Mouse (Mus musculus) MEL-GATA-1-ER (cell line): ENCODE measurements around the gene Defb13.
"Not testable (repeated sequence)": the region's sequence is repeated elsewhere in the genome, so short reads cannot be mapped to it uniquely, and the experiment has no call there.

ENCODE experiments used
- DNase-seq: peaks from one replicate; pipeline ENCODE4 v3.0.0-alpha.2; 2012; ENCODE audit warnings: low read depth; ENCODE audit errors: extremely low read depth

Defb13 gene

DNA sequence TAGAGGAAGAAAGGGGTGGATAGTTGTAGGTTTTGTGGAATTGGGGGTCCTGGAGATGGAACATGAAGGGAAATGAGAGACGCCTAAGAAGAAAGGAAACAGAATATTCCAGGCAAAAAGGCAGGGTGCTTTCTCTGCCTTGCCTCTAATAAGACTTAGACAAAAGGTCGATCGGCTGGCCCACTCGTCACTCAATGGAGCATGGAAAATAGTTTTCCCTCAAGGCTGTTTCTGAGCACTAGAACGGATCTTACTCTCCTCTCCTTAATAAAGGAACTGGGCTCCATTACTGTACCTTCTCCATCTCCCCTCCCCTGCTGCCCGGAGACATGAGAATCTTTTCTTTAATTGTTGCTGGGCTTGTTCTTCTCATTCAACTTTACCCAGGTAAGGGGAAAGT, at the start of gene Defb13:
Gene Defb13, plus strand, starts transcription at position 301 of the 400 bp plus-strand sequence.
- no peak for DNase-seq

DNA sequence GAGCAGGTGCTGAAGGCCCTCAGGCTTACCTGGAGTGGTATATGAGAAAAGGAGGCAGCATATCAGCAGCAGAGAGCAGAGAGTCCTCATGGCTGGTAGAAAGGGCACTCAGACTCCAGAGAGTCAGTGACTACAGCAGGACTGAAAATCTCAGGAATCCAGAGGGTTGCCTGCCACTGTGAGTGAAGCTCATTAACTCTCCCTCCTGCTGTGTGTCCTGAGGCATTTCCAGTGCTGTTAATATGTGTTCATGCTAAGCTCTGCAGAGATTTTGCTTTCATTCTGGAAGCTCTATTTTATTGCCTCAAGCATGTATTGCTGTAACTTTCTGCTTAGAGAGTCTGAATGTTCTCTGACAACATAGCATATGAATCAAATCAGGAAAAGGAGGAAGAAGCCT, 40.3 kb upstream of the Defb13 start, which contains the start of gene Defb11:
Gene Defb11, minus strand, starts transcription at position 123 of the 400 bp plus-strand sequence.
- not testable (repeated sequence) for DNase-seq

DNA sequence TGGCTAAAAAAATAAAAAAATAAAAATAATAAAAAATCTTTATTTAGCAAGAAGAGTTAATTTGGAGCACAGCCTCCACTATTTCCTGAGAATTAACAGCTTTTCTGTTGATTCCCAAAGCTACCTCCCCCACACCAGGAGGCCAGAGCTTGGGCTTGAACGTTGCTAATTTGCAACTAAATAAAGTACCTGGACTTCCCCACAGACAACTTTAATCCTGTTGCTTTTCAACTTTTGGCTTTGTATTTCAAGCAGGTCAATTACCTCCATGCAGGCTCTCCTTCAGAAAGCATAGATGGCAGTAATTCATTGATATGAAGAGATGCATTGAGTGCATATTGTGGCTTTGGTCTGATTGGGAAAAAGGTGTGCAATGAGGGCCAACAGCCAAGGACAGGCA, 34.6 kb upstream of the Defb13 start:
- no peak for DNase-seq

DNA sequence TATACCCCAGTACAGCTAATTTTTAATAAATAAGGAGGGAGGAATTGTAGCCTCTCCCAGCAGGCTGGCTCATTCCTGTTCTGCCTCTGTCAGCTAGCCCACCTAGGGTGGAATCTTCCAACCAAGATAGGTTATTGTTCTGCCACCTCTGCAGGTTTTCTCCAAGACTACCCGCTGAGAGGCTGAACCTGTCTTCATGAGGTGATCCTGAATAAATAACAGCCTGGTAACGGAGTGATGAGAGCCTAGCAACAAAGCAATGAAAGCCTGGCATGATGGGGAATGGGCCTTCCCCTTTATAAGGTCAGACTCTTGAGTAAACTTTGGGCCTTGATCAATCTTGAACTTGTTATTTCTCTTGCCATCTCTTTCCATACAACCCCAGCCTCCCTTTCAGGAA, 34.0 kb upstream of the Defb13 start:
- DNase-seq = no peak

DNA sequence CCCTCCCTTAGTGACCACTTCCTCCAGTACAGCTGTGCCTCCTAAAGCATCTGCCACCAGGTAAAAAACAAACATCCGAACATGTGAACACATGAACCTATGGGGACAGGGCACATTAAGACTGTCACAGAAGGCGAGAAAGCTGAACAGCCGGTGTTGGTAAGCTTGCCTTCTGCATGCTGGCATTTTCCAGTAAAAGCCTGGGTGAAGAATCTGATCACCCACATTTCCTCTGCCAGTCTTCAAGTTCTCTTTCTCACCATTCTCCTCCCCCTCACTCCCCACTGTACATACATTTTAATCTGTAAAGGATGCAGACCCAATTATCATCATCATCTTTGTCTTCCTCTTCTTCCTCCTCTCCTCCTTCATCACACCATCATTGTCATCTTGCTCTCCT, 30.9 kb upstream of the Defb13 start:
- DNase-seq = no peak

DNA sequence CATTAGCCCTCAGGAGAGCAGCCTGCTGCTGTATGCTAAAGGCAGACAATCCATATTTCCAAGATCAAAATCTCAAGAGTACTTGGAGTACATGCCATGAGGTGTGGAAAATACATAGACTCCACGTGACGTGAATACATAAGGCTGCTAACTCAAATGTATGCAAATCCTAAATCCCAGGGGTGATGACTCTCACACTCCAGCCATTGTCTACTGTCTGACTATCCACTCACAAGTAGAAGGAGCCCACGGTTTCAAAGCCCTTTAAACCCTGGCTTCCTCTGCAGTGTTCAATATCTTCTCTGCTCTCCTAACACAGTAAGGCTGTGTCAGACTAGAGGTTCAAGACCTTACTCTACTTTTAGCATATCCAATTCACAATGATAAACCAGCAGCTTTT, 15.8 kb upstream of the Defb13 start:
- not testable (repeated sequence) for DNase-seq

DNA sequence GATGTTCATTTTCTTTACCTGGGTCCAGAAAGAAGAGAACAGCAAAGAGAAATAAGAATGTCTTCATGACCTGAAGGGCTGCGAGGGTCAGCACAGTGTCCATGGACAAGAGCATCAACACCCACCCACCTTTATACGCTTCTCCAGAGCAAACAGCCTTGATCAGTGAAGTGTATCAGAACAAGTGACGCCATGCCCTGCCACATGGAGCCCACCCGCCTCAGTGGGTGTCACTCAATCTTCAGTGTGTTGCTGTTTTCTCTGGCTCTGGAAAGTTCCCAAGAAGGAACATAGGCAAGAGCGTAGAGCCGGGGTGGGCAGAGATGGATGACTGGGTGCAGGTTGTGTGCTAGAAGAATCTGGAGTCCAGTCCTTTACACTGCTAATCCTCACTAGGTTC, 14.0 kb upstream of the Defb13 start, which contains the start of gene Defb15:
Gene Defb15, minus strand, starts transcription at position 101 of the 400 bp plus-strand sequence.
- DNase-seq = no peak

DNA sequence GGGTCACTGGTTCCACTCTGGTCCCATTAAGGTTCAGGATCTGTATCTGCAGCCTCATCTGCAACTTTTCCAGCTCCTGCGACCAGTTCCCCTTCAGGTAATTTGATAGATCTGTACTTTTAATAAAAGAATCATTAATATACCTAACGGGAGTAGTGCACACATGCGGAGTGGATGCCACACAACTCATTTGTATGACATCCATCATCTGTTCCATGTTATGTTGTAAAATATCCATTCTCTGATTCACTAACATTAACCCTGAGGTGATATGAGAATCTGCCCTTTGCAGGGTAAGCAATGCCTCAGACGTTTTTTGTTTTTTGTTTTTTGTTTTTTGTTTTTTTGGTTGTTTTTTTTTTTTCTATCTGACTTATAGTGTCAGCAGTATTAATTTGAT, 8.5 kb upstream of the Defb13 start, which contains the start of gene Defb35:
Gene Defb35, plus strand, starts transcription at position 301 of the 400 bp plus-strand sequence.
- not testable (repeated sequence) for DNase-seq

DNA sequence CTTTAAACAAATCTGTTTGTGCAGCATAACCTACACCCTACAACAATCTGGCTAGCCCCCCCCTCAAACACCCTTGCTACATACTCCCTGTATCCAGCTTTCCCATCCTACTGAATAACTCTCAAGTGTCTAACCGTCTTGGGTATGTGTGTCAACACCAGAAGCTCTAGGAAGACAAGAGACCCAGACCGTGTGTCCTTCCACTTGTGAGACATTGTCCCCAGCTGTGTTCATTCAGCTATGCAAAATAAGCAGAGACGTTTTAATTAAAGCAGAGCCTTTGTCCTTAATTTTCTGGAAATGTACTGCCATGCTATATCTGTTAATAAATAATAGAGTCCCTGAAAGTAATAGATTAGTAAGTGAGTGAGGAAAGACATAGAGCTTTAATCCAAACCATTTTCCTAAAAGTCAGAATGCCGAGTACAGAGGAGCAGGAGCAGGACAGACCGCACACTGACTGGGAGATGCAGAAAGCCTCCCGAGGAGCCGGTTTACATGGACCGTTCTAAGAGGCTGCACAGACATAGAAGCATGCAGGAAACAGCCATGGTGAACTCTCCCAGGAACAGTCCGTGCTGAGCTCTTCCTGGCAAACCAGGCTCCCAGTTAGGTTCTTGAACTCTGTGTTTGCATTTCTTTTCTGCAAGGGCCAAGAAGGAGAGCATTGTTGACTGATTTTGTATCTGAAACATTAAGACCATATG, 902 bp downstream of the Defb13 start:
- no peak for DNase-seq

DNA sequence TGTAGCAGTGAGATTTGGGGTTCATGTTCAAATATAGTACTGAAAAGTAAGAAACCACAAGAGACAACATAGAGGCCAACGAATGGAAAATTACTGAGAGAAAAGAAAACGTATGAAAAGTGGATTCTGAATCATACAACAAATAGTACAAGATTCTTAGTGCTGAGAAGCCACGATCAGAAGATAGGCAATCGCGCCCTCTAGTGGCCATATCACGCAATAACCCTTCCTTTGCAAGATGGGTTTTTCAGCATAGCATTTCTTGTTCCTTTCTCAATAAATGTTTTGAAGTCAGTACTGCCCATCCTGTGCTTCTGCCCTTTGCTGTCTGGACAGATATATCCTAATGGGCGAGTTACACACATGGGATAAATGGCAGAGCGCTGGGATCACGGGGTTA, 8.8 kb downstream of the Defb13 start:
- peak; percentile 25 for DNase-seq

DNA sequence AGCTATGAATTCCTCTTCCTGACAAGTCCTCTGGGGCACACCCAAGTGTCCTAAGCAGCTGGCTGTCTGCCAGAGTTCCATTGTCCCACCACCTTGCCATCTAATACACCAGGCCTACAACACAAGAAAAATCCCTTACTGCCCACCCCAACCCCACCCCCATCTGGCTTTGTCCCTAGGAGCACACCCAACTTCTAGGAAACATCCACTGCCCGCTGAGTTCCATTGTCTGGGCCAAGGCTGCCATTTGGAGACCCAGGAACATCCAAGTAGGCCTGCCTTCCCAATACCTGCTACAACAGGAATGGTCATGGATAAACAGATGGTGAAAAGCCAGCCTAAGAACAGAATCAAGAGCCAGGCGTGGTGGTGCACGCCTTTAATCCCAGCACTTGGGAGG, 9.8 kb downstream of the Defb13 start:
- no peak for DNase-seq

DNA sequence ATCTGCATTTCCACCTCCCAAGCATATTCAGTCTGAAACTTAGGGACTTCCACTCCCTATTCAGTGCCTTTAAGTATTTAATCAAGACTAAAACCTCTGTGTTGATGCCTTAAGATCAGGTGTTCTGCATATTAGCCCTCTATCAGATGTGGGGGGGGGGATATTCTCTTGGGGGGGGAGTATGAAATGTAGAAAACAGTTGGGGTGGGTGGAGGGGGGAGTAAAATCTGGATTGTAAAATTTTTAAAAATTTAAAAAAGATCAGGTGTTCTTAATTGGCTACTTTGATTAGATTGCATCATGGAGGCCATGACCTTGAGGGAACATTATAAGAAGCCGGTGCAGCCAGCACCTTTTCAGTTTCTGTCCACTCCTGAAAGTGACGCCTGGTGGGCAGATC, 11.9 kb downstream of the Defb13 start, which contains the start of gene Fam90a1a:
Gene Fam90a1a, plus strand, starts transcription at position 301 of the 400 bp plus-strand sequence.
- no peak for DNase-seq

DNA sequence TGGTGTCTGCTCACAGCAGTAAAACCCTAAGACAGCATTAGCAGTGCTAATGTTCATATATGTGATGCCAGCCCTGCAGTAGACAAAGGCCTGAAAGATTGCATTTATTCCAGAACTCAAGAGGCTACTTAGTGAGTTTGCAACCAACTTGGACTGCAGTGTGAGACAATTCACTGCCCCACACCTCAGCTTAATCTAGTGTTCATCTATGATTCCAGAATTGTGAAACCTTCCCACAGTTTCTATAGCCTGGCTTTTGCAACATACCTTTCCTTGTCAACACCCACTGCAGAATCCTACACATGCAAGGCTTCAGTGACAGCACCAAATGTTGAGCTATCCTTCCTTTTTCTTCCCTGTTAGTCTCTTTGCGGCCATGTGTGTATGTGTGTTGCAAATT, 20.1 kb downstream of the Defb13 start:
- DNase-seq = no peak

DNA sequence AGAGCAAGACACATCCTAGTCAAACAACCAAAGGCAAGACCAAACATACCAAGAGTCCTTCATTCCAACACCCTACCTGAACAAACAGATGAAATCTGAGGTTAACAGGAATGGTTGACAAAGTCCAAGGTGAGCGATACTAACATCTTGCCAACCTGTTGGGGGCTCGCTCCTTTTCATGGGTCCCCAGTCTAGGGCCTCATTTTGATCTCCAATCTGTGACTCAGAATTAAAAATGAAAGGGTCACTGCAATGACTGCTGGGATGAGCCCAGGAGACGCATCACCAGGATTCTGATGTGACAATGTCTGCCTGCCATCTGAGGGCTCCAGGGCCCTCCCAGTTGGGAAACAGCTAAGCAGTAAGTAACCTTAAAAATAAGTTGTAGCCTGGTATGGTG, 22.9 kb downstream of the Defb13 start, which contains the start of gene Ccdc70:
Gene Ccdc70, plus strand, starts transcription at position 301 of the 400 bp plus-strand sequence.
- no peak for DNase-seq

DNA sequence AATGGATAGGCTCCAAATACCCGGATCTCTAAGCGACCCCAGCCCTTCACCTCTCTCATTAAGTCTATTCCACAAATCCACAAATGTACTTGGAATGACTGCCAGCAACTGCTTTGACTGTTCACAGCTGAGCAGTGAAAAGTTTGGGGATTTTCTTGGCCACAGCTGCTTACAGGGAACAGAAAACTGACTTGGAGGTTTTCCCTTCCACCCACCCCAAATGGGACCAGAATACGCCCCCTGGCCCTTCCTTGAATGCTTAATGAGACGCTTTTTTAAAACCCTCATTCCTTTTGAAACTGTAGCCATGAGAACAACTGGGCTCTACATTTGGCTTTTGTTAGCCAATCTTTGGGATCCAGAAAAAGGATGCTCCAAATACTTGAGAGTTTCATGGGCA, 31.6 kb downstream of the Defb13 start:
- no peak for DNase-seq

DNA sequence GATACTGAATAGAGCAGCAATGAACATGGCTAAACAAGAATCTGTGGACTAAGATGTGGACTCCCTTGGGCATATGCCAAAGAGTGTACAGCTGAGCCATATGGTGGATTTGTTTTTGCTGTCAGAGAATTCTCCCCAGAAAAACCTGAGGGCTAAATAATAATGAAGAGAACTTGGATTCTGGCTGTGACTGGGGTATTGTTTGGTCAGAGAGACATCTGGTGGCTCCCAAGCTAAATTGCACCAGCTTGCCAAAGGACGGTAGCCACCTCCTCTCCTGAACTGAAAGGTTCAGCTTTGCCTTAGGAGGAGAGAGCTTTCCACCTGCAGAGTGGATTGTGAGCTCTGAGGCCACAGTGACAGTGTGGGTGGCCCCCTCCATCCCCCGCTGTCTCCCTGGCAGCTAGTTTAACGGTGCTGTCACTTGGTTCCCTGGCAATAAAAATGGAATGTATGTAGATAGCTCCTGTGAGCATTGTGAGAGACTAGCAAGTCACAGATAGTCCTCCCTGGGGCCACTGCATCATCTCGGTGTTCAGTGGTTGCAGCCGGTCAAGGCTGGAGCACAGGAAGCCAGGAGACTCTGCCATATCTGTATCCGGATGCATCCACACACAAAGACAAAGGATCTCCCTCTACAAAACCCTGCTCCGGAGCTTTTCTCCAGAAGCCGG, 35.2 kb downstream of the Defb13 start:
- DNase-seq = no peak

DNA sequence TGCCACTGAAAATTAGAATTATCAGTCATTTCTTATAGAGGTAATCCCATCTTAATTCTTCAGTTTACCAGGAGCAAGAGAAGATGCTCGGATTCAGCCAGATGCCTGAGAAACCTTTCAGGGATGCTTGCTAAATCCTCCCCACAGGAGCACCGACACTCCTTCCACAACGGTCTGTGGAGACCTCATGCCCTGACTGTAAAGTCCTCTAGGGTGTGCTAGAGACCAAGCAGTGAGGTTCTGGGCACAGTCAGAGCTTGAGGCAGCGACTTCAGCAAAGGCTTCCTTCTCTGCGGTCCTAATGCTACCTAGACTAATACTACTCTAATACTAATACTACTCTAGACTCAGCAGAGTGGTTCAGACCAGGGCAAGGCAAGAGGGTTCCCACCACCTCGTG, 45.6 kb downstream of the Defb13 start:
- no peak for DNase-seq

DNA sequence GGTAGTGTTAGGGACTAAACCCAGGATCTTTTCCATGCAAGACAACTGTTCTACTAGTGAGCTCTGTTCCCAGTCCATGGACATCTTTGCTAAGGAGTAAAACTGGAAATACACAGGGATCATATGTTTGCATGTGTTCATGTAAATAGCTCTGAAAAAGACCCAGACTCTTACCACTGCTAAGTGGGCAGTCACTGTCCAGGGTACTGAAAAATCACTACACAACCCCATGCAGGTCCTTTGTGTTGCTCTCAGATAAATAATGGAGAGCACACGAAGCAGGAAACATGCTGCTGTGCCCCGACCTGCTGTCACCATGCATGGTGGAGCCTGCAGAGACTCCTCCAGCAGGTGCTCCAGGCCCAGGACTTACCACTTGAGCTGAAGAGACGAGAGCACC, 48.6 kb downstream of the Defb13 start:
- DNase-seq = peak; percentile 0
